Mouse (Mus musculus): ENCODE data around the gene Hsf5. TPM values are rescaled to one million over a fixed set of nuclear protein-coding genes. Genes with fewer than 3 reads are reported as not detected.

The Hsf5 gene
- polyA plus RNA-seq, 1 experiment: 0.12 TPM

GRCm38 (mm10) chr11:87589605-87590004 is 27.4 kb upstream of the Hsf5 start:
- no peak overlapping the region for H3K4me3 ChIP-seq (ENCODE audit: insufficient read depth, low read length)
- TF ChIP-seq CTCF (IDR thresholded peaks at IDR 0.05; ENCODE audit: borderline replicate concordance, insufficient read depth, low read length) (no peak), POLR2A (IDR thresholded peaks at IDR 0.05; ENCODE audit: low read depth, low read length) (peak; percentile 41)
- H3K27ac ChIP-seq (ENCODE audit: insufficient read depth, low read length): no peak overlapping the region
- H3K4me1 ChIP-seq (ENCODE audit: control insufficient read depth, insufficient read depth, low read length): peaks cover 10% of the 10 kb centered on the region

- TF ChIP-seq CTCF (IDR thresholded peaks at IDR 0.05; ENCODE audit: borderline replicate concordance, insufficient read depth, low read length): no peak
- no peak; the same call in 1 of the 2 replicates for TF ChIP-seq POLR2A (IDR thresholded peaks at IDR 0.05; ENCODE audit: low read depth, low read length)
- Histone ChIP-seq H3K4me3 (ENCODE audit: insufficient read depth, low read length) (peak overlapping the region; percentile 83), H3K27ac (ENCODE audit: insufficient read depth, low read length) (peak overlapping the region; percentile 88), H3K4me1 (ENCODE audit: control insufficient read depth, insufficient read depth, low read length) (peaks cover 10% of the 10 kb centered on the region)
These were observed 26.0 kb upstream of the Hsf5 start for GRCm38 (mm10) chr11:87590841-87591525.

GRCm38 (mm10) chr11:87591526-87592353 is 25.2 kb upstream of the Hsf5 start, which contains the start of gene Mtmr4:
TSS of gene Mtmr4 (plus strand) at chr11:87592162.
- Histone ChIP-seq H3K4me3 (ENCODE audit: insufficient read depth, low read length) (peak within 1 kb of the TSS; percentile 83), H3K27ac (ENCODE audit: insufficient read depth, low read length) (peak within 1 kb of the TSS; percentile 88), H3K4me1 (ENCODE audit: control insufficient read depth, insufficient read depth, low read length) (peaks cover 10% of the 10 kb centered on the region)
- TF ChIP-seq CTCF (IDR thresholded peaks at IDR 0.05; ENCODE audit: borderline replicate concordance, insufficient read depth, low read length) (no peak), POLR2A (IDR thresholded peaks at IDR 0.05; ENCODE audit: low read depth, low read length) (peak; percentile 97)

- peak overlapping the region; percentile 84 for H3K27ac ChIP-seq (ENCODE audit: insufficient read depth, low read length)
- H3K4me1 ChIP-seq (ENCODE audit: control insufficient read depth, insufficient read depth, low read length): peaks cover 10% of the 10 kb centered on the region
- peak; percentile 8; the same call in 1 of the 2 replicates for TF ChIP-seq POLR2A (IDR thresholded peaks at IDR 0.05; ENCODE audit: low read depth, low read length)
- TF ChIP-seq CTCF (IDR thresholded peaks at IDR 0.05; ENCODE audit: borderline replicate concordance, insufficient read depth, low read length): no peak
- peak overlapping the region; percentile 73 for H3K4me3 ChIP-seq (ENCODE audit: insufficient read depth, low read length)
These were observed 24.6 kb upstream of the Hsf5 start for GRCm38 (mm10) chr11:87592354-87592695.

DNA sequence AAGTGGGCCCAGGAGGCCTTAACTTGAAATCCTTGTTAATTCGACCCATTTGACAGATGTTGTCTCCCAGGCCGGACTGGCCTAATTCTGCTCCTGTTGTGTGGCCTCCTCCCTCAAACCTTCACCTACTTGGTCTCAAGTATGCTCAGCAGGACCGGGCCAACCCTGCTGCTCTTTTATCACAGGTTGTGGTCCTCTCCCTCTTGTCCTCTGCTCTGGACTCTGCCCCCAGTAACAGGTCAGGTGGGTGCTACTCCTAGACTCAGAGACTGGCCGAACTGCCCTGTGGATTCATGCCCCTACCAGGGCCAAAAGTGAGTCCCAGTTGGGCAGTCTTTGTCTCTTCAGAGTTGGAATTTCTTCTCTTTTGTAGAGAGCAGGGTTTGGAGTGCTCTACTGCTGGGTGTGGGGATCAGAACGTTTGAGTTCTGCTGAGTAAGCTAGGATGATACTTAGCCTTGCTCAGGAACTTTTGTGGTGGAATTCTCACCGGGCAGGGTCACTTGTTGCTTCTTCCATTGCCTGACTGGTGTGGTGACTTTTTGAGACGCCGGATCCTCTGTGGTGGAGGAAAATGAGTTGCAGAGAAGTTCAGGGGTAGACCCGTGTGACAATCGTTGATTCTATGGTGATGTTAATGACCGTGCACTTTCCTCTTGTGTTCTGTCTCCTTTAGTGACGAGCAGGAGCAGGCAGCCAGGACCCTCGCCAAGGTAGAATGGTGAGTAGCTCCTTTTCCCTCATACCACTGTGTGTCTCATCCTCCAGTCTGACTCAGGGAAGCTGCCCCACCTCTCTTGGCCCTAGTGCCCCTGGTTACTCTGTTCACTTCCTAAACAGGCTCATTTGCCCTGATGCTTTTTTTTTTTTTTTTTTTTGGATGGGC is 24.0 kb upstream of the Hsf5 start:
- TF ChIP-seq POLR2A (IDR thresholded peaks at IDR 0.05; ENCODE audit: low read depth, low read length): peak; percentile 31
- TF ChIP-seq CTCF (IDR thresholded peaks at IDR 0.05; ENCODE audit: borderline replicate concordance, insufficient read depth, low read length): no peak
- Histone ChIP-seq H3K4me1 (ENCODE audit: control insufficient read depth, insufficient read depth, low read length) (peaks cover 7% of the 10 kb centered on the region), H3K4me3 (ENCODE audit: insufficient read depth, low read length) (peak overlapping the region; percentile 73), H3K27ac (ENCODE audit: insufficient read depth, low read length) (peak overlapping the region; percentile 84)

DNA sequence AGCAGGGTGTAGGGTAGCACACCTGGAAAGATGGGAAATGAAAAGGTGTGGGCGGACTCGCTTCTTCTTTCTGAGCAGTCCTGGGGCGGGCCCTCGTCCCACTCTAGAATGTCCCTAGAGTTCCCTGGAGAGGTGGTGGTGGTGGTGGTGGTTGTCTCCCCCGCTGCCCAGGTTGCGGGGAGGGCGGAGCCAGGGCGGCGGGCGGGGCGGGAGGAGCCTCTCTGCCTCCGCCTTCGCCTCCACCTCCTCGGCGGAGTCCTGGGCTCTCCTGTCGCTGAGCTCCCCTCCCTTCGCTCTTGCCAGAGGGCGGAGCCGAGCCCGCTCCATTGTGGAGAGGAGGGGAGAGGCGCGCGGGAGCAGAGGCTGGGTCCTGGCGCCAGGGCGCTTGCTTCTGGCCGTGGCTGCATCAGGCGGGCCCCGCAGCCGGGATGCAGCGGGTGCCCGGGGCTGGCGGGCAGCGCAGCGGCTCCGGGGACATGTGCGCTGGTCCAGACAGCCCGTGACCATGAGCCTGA is 21.6 kb upstream of the Hsf5 start:
- no peak for TF ChIP-seq CTCF (IDR thresholded peaks at IDR 0.05; ENCODE audit: borderline replicate concordance, insufficient read depth, low read length)
- peak; percentile 73 for TF ChIP-seq POLR2A (IDR thresholded peaks at IDR 0.05; ENCODE audit: low read depth, low read length)
- Histone ChIP-seq H3K27ac (ENCODE audit: insufficient read depth, low read length) (no peak overlapping the region), H3K4me3 (ENCODE audit: insufficient read depth, low read length) (peak overlapping the region; percentile 48), H3K4me1 (ENCODE audit: control insufficient read depth, insufficient read depth, low read length) (peaks cover 4% of the 10 kb centered on the region)

GRCm38 (mm10) chr11:87595976-87596375 is 21.0 kb upstream of the Hsf5 start:
- Histone ChIP-seq H3K4me1 (ENCODE audit: control insufficient read depth, insufficient read depth, low read length) (peaks cover 4% of the 10 kb centered on the region), H3K4me3 (ENCODE audit: insufficient read depth, low read length) (peak overlapping the region; percentile 48), H3K27ac (ENCODE audit: insufficient read depth, low read length) (no peak overlapping the region)
- TF ChIP-seq POLR2A (IDR thresholded peaks at IDR 0.05; ENCODE audit: low read depth, low read length) (no peak), CTCF (IDR thresholded peaks at IDR 0.05; ENCODE audit: borderline replicate concordance, insufficient read depth, low read length) (no peak)

DNA sequence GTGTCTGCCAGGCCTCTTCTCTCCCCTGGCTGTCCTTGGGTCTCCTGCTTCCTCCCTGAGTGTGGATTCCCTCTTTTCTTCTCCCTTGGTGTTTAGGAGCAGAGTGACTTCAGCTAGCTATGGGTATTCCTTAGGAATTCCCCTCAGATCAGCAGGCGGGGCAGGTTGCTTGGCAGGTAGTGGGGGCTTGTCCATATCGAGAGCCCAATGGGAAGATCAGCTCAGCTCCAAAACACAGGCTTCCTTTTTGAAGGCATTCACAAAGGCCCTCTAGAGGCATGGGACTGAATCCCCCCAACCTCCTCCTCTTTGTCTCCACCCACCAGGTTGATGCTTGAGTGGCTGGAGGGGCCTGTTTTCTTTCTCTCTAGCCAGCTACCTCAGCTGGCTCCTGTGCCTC is 20.5 kb upstream of the Hsf5 start:
- Histone ChIP-seq H3K4me3 (ENCODE audit: insufficient read depth, low read length) (peak overlapping the region; percentile 48), H3K4me1 (ENCODE audit: control insufficient read depth, insufficient read depth, low read length) (peaks cover 4% of the 10 kb centered on the region), H3K27ac (ENCODE audit: insufficient read depth, low read length) (no peak overlapping the region)
- TF ChIP-seq POLR2A (IDR thresholded peaks at IDR 0.05; ENCODE audit: low read depth, low read length) (no peak), CTCF (IDR thresholded peaks at IDR 0.05; ENCODE audit: borderline replicate concordance, insufficient read depth, low read length) (no peak)

DNA sequence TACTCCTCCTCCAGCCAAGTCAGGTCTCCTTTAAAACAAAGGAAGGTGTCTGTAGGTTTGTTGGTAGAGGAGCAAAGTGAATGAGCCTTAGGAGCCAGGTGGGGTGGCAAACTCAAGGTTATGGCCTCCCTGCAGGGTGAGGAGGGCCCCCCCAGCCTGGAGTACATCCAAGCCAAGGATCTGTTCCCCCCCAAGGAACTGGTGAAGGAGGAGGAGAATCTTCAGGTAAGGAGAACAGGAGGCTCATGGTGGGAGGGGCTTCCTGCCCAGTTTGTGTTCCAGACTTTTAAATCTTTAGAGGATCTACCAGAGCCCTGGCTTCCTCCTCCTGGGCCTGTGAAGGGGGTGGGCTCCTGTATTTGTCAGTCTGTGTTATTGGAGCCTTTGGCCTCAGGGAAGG is 19.9 kb upstream of the Hsf5 start:
- no peak for TF ChIP-seq CTCF (IDR thresholded peaks at IDR 0.05; ENCODE audit: borderline replicate concordance, insufficient read depth, low read length)
- TF ChIP-seq POLR2A (IDR thresholded peaks at IDR 0.05; ENCODE audit: low read depth, low read length): no peak
- no peak overlapping the region for H3K27ac ChIP-seq (ENCODE audit: insufficient read depth, low read length)
- peak overlapping the region; percentile 48; the same call in 1 of the 2 replicates for H3K4me3 ChIP-seq (ENCODE audit: insufficient read depth, low read length)
- H3K4me1 ChIP-seq (ENCODE audit: control insufficient read depth, insufficient read depth, low read length): peaks cover 4% of the 10 kb centered on the region

Measured in embryonic fibroblast, embryonic 13.5 days (primary cell).